Mouse (Mus musculus) CH12.LX (cell line): ENCODE measurements around the gene Srsf5. TPM values are rescaled to one million over a fixed set of nuclear protein-coding genes. Genes with fewer than 3 reads are reported as not detected.
A peak's percentile ranks its signal among the peaks of the same experiment; 100 is the strongest.

ENCODE experiments used
- DNase-seq: peaks from one replicate; pipeline ENCODE4 v3.0.0-alpha.2; 2013; ENCODE audit errors: extremely low read depth
- H3K27ac ChIP-seq: 2 replicates; pipeline ENCODE4 v1.5.1; 2012; ENCODE audit warnings: low read depth, mild to moderate bottlenecking, control low read depth, moderate library complexity; ENCODE audit not compliant: insufficient read depth
- H3K27me3 ChIP-seq: replicated peaks from 2 replicates; pipeline ENCODE3; 2012; ENCODE audit warnings: inconsistent platforms
- H3K36me3 ChIP-seq, 2 experiments: replicated peaks in 1 of 2; 2 replicates each; pipeline versions ENCODE3 to v1.6.1; 2012; ENCODE audit warnings: inconsistent platforms in 1 of 2, low read length in 1 of 2, mild to moderate bottlenecking in 1 of 2, mixed read lengths in 1 of 2, moderate library complexity in 1 of 2; ENCODE audit not compliant: control insufficient read depth in 1 of 2, insufficient read depth in 1 of 2
- H3K4me1 ChIP-seq, 2 experiments: 2 replicates each; pipeline ENCODE4 v1.6.1; 2012; ENCODE audit warnings: inconsistent platforms in 1 of 2, moderate library complexity in 1 of 2; ENCODE audit not compliant: insufficient read depth in 2 of 2, control insufficient read depth in 1 of 2
- H3K4me2 ChIP-seq: 2 replicates; pipeline ENCODE4 v1.6.1; 2012; ENCODE audit warnings: low read depth, mild to moderate bottlenecking, control low read depth; ENCODE audit not compliant: poor library complexity, insufficient read depth, severe bottlenecking
- H3K4me3 ChIP-seq, 3 experiments: fragments of 150-350 bp in 1 of 3; sonication (generic) in 1 of 3; replicated peaks in 1 of 3; 2 replicates each; pipeline versions ENCODE3 to v1.5.1; 2011 to 2012; ENCODE audit warnings: low read depth in 2 of 3, low read length in 2 of 3, mild to moderate bottlenecking in 2 of 3, moderate library complexity in 2 of 3, control low read depth in 1 of 3, improper control_type of control experiment in 1 of 3, inconsistent platforms in 1 of 3, mixed read lengths in 1 of 3; ENCODE audit not compliant: poor library complexity in 1 of 3
- H3K79me2 ChIP-seq: replicated peaks from 2 replicates; pipeline ENCODE4 v1.6.1; 2012; ENCODE audit warnings: mild to moderate bottlenecking, moderate library complexity; ENCODE audit not compliant: control insufficient read depth, poor library complexity, insufficient read depth, severe bottlenecking; ENCODE audit errors: extremely low read depth
- H3K9ac ChIP-seq: 2 replicates; pipeline ENCODE4 v1.6.1; 2012; ENCODE audit warnings: low read depth, mild to moderate bottlenecking, control low read depth, moderate library complexity; ENCODE audit not compliant: insufficient read depth
- H3K9me3 ChIP-seq: replicated peaks from 2 replicates; pipeline ENCODE3; 2012; ENCODE audit warnings: low read length, inconsistent platforms, mixed read lengths
- BHLHE40 ChIP-seq: IDR thresholded peaks from 2 replicates; pipeline ENCODE4 v1.6.1; 2011; ENCODE audit warnings: mild to moderate bottlenecking, low read depth, low read length, improper control_type of control experiment
- CHD1 ChIP-seq: IDR thresholded peaks from 2 replicates; pipeline ENCODE4 v1.6.1; 2012; ENCODE audit warnings: low read depth, low read length, improper control_type of control experiment, inconsistent platforms
- CHD2 ChIP-seq: IDR thresholded peaks from 2 replicates; pipeline ENCODE4 v1.6.1; 2011; ENCODE audit warnings: low read length, improper control_type of control experiment
- ELF1 ChIP-seq: IDR thresholded peaks from 2 replicates; pipeline ENCODE4 v1.6.1; 2014; ENCODE audit warnings: low read depth, mild to moderate bottlenecking, inconsistent platforms, low read length, improper control_type of control experiment
- EP300 ChIP-seq: IDR thresholded peaks from 2 replicates; pipeline ENCODE4 v1.6.1; 2011; ENCODE audit warnings: low read length, improper control_type of control experiment
- ETS1 ChIP-seq: conservative IDR thresholded peaks from 2 replicates; pipeline ENCODE4 v1.6.1; 2012; ENCODE audit warnings: low read depth, mild to moderate bottlenecking, inconsistent platforms, low read length, improper control_type of control experiment, moderate library complexity
- MAX ChIP-seq: IDR thresholded peaks from 2 replicates; pipeline ENCODE4 v1.6.1; 2011; ENCODE audit warnings: low read length, improper control_type of control experiment
- MAZ ChIP-seq: IDR thresholded peaks from 2 replicates; pipeline ENCODE4 v1.6.1; 2012; ENCODE audit warnings: low read depth, mild to moderate bottlenecking, inconsistent platforms, low read length, improper control_type of control experiment, moderate library complexity
- MEF2A ChIP-seq: IDR thresholded peaks from 2 replicates; pipeline ENCODE4 v1.6.1; 2014; ENCODE audit warnings: low read depth, mild to moderate bottlenecking, inconsistent platforms, low read length, improper control_type of control experiment, borderline replicate concordance
- TBP ChIP-seq: conservative IDR thresholded peaks from 2 replicates; pipeline ENCODE4 v1.6.1; 2011; ENCODE audit warnings: low read depth, low read length, improper control_type of control experiment
- ZC3H11A ChIP-seq: IDR thresholded peaks from 2 replicates; pipeline ENCODE4 v1.6.1; 2012; ENCODE audit warnings: low read depth, mild to moderate bottlenecking, inconsistent platforms, low read length, improper control_type of control experiment
- ZMIZ1 ChIP-seq: IDR thresholded peaks from 2 replicates; pipeline ENCODE4 v1.6.1; 2012; ENCODE audit warnings: low read depth, mild to moderate bottlenecking, inconsistent platforms, low read length, improper control_type of control experiment
- dilution Hi-C: fragments of 300-500 bp; cut with MboI; formaldehyde crosslinking; loops from 2 replicates; pipeline ENCODE4 v1.14.3; 2020; ENCODE audit warnings: low sequenced_read_pairs; ENCODE audit not compliant: extremely low pct_unique_long_range_greater_than_20kb, extremely low pct_ligation_motif_present
- in situ Hi-C: fragments of 300-500 bp; cut with MboI; formaldehyde crosslinking; loops from 3 replicates; pipeline ENCODE4 v1.14.3; 2019; ENCODE audit warnings: low sequenced_read_pairs, low pct_ligation_motif_present, low pct_unique_long_range_greater_than_20kb, mixed read lengths
- polyA plus RNA-seq: library from polyadenylated mRNA; unstranded; fragments of >175 nt; gene quantifications from 2 replicates; pipeline ENCODE4 v1.2.1, GENCODE M21; 2012; ENCODE audit warnings: low read depth; ENCODE audit not compliant: insufficient read length
- total RNA-seq, 2 experiments: library from RNA; depleted of rRNA; stranded (reverse); fragments of 300-350 nt in 1 of 2; fragments of >200 nt in 1 of 2; gene quantifications; 2 replicates each; pipeline ENCODE4 v1.2.3; 2012 to 2014

The Srsf5 gene
- total and polyA plus RNA-seq, 3 experiments, result 260 to 549 (median 459) TPM

DNA sequence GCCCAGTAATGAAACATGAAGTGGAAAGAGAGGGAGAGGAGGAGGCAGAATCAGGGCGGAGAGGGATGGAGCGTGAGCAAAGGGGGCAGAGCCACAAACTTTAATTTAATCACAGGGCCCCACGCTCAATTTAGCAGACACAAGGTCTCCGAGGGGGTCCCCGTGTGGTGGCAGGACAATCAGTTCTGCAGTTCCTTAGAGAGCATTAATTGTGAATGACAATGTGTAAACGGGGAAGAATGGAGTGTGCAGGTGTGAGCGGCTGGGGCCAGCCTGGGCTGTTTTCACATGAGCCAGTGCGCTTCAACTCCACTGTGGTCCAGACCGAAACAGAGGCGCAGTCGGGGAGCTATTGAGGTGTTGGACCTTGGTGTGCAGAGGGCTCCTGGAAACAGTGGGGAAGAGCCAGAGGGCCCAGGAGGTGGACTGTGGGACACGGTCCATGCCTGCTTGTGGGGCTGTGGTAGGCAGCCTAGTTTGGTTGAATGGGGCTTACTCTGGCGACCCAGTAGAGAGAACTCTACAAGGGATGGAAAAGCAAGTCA lies 45.7 kb downstream of the Srsf5 start:
- Histone ChIP-seq H3K27me3 (no peaks in the 10 kb centered on the region), H3K9me3 (peaks cover 6% of the 10 kb centered on the region), H3K9ac (no peak overlapping the region), H3K79me2 (no peaks in the 10 kb centered on the region), H3K4me3 (no peak overlapping the region)
- dilution Hi-C loops, result no loop called here
- TF ChIP-seq TBP (no peak), MAX (no peak), MAZ (no peak), ZMIZ1 (no peak), ETS1 (no peak)
- TF ChIP-seq, all 38 proteins: peak for 0
- in situ Hi-C loops, result loop anchor here (25.0 kb wide), 1 partner anchor 421 kb away; the partner anchor contains the start of gene Adam4
- no peaks in the 10 kb centered on the region for H3K36me3 ChIP-seq
- H3K27ac ChIP-seq, result no peak overlapping the region
- H3K4me2 ChIP-seq, result no peak overlapping the region
- DNase-seq, result no peak
- H3K4me1 ChIP-seq, result peaks cover 8 to 52% of the 10 kb centered on the region in 2 experiments

DNA sequence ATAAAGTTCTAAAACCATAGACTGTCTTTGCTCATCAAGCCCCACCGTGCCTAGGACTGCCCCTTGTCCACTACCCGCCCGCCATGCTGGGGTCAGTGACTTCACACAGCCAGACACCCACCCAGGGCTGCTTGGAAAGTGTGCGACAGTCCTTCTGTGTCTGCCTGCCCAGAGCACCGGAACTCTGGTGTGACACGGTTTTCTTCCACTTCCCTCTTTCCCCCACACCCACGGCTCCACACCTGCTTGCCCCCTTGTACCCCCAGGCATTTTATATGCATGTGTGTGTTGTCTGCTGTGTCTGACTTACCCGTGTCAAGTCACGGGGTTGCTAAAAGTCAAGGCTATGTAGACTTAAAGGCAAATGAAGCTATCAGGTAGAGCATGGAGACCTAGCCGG lies 46.5 kb downstream of the Srsf5 start:
- H3K4me1 ChIP-seq, result peaks cover 8 to 52% of the 10 kb centered on the region in 2 experiments
- H3K4me2 ChIP-seq, result peak overlapping the region; percentile 40; the same call in 1 of the 2 replicates
- dilution Hi-C loops, result no loop called here
- in situ Hi-C loops, result loop anchor here (25.0 kb wide), 1 partner anchor 420 kb away; the partner anchor contains the start of gene Adam4
- peaks cover 2% of the 10 kb centered on the region for H3K27me3 ChIP-seq
- no peak overlapping the region for H3K4me3 ChIP-seq
- H3K27ac ChIP-seq, result no peak overlapping the region
- DNase-seq, result no peak
- no peak overlapping the region for H3K9ac ChIP-seq
- no peaks in the 10 kb centered on the region for H3K79me2 ChIP-seq
- TF ChIP-seq EP300 (no peak; the same call in 1 of the 2 replicates), MEF2A (no peak), CHD2 (no peak), ZC3H11A (no peak), ZMIZ1 (no peak), ELF1 (no peak), CHD1 (no peak), BHLHE40 (no peak; the same call in 1 of the 2 replicates), MAZ (no peak)
- H3K36me3 ChIP-seq, result no peaks in the 10 kb centered on the region
- peaks cover 9% of the 10 kb centered on the region for H3K9me3 ChIP-seq
